Mouse (Mus musculus): ENCODE measurements around the gene Rfesd. TPM values are rescaled to one million over a fixed set of nuclear protein-coding genes. Genes with fewer than 3 reads are reported as not detected.

Gene Rfesd
- polyA plus RNA-seq, 1 experiment from 2014 or later = 19.8 TPM

GRCm38 (mm10) chr13:76003272-76003671 lies 15.2 kb downstream of the Rfesd start:
- ATAC-seq (ENCODE audit: low FRiP score, low TSS enrichment) = no peak
- Histone ChIP-seq H3K9ac (ENCODE audit: low read depth, low read length) (no peak overlapping the region), H3K27ac (ENCODE audit: low read depth, low read length) (no peak overlapping the region), H3K36me3 (ENCODE audit: control insufficient read depth, insufficient read depth, low read length) (no peaks in the 10 kb centered on the region), H3K4me2 (replicated peaks; ENCODE audit: low read depth, low read length) (no peak overlapping the region), H3K27me3 (ENCODE audit: control insufficient read depth, insufficient read depth, low read length) (no peaks in the 10 kb centered on the region), H3K9me3 (ENCODE audit: control insufficient read depth, low read length) (no peaks in the 10 kb centered on the region), H3K4me1 (ENCODE audit: control insufficient read depth, insufficient read depth, low read length) (no peaks in the 10 kb centered on the region), H3K4me3 (ENCODE audit: low read length) (no peak overlapping the region)
- WGBS = 66% methylated on average over 3 of the region's 3 CpGs

GRCm38 (mm10) chr13:75992169-75993028 lies 26.1 kb downstream of the Rfesd start:
- H3K36me3 ChIP-seq (ENCODE audit: control insufficient read depth, insufficient read depth, low read length) = no peaks in the 10 kb centered on the region
- H3K9ac ChIP-seq (ENCODE audit: low read depth, low read length) = no peak overlapping the region
- peaks cover 5% of the 10 kb centered on the region; the same call in 1 of the 2 replicates for H3K4me1 ChIP-seq (ENCODE audit: control insufficient read depth, insufficient read depth, low read length)
- ATAC-seq (ENCODE audit: low FRiP score, low TSS enrichment) = peak; percentile 93
- WGBS = 37% methylated on average over 9 of the region's 9 CpGs
- peak overlapping the region; percentile 62; the same call in 1 of the 2 replicates for H3K27ac ChIP-seq (ENCODE audit: low read depth, low read length)
- no peak overlapping the region for H3K4me3 ChIP-seq (ENCODE audit: low read length)
- H3K27me3 ChIP-seq (ENCODE audit: control insufficient read depth, insufficient read depth, low read length) = no peaks in the 10 kb centered on the region
- peaks cover 7% of the 10 kb centered on the region; the same call in 1 of the 2 replicates for H3K9me3 ChIP-seq (ENCODE audit: control insufficient read depth, low read length)
- no peak overlapping the region; the same call in 1 of the 2 replicates for H3K4me2 ChIP-seq (replicated peaks; ENCODE audit: low read depth, low read length)

- Histone ChIP-seq H3K9ac (ENCODE audit: low read depth, low read length) (no peak overlapping the region), H3K27ac (ENCODE audit: low read depth, low read length) (no peak overlapping the region), H3K27me3 (ENCODE audit: control insufficient read depth, insufficient read depth, low read length) (no peaks in the 10 kb centered on the region), H3K9me3 (ENCODE audit: control insufficient read depth, low read length) (no peaks in the 10 kb centered on the region), H3K4me3 (ENCODE audit: low read length) (no peak overlapping the region), H3K4me1 (ENCODE audit: control insufficient read depth, insufficient read depth, low read length) (peaks cover 5% of the 10 kb centered on the region; the same call in 1 of the 2 replicates), H3K36me3 (ENCODE audit: control insufficient read depth, insufficient read depth, low read length) (no peaks in the 10 kb centered on the region), H3K4me2 (replicated peaks; ENCODE audit: low read depth, low read length) (no peak overlapping the region)
- 91% methylated on average over 1 of the region's 1 CpGs for WGBS
- ATAC-seq (ENCODE audit: low FRiP score, low TSS enrichment) = no peak
These were observed 30.4 kb downstream of the Rfesd start for GRCm38 (mm10) chr13:75988096-75988495.

GRCm38 (mm10) chr13:75981901-75982300 lies 36.6 kb downstream of the Rfesd start:
- Histone ChIP-seq H3K4me2 (replicated peaks; ENCODE audit: low read depth, low read length) (no peak overlapping the region), H3K4me1 (ENCODE audit: control insufficient read depth, insufficient read depth, low read length) (no peaks in the 10 kb centered on the region), H3K27ac (ENCODE audit: low read depth, low read length) (no peak overlapping the region), H3K27me3 (ENCODE audit: control insufficient read depth, insufficient read depth, low read length) (no peaks in the 10 kb centered on the region), H3K36me3 (ENCODE audit: control insufficient read depth, insufficient read depth, low read length) (no peaks in the 10 kb centered on the region), H3K4me3 (ENCODE audit: low read length) (no peak overlapping the region), H3K9ac (ENCODE audit: low read depth, low read length) (no peak overlapping the region), H3K9me3 (ENCODE audit: control insufficient read depth, low read length) (no peaks in the 10 kb centered on the region)
- ATAC-seq (ENCODE audit: low FRiP score, low TSS enrichment) = no peak

- no peak for ATAC-seq (ENCODE audit: low FRiP score, low TSS enrichment)
- Histone ChIP-seq H3K27ac (ENCODE audit: low read depth, low read length) (no peak overlapping the region), H3K4me1 (ENCODE audit: control insufficient read depth, insufficient read depth, low read length) (no peaks in the 10 kb centered on the region), H3K9me3 (ENCODE audit: control insufficient read depth, low read length) (no peaks in the 10 kb centered on the region), H3K4me3 (ENCODE audit: low read length) (no peak overlapping the region), H3K4me2 (replicated peaks; ENCODE audit: low read depth, low read length) (no peak overlapping the region), H3K27me3 (ENCODE audit: control insufficient read depth, insufficient read depth, low read length) (no peaks in the 10 kb centered on the region), H3K36me3 (ENCODE audit: control insufficient read depth, insufficient read depth, low read length) (no peaks in the 10 kb centered on the region), H3K9ac (ENCODE audit: low read depth, low read length) (no peak overlapping the region)
- WGBS = 88% methylated on average over 2 of the region's 2 CpGs
These were observed 41.9 kb downstream of the Rfesd start for GRCm38 (mm10) chr13:75976649-75977048.

- H3K4me2 ChIP-seq (replicated peaks; ENCODE audit: low read depth, low read length) = no peak overlapping the region
- H3K27me3 ChIP-seq (ENCODE audit: control insufficient read depth, insufficient read depth, low read length) = no peaks in the 10 kb centered on the region
- no peak overlapping the region for H3K4me3 ChIP-seq (ENCODE audit: low read length)
- ATAC-seq (ENCODE audit: low FRiP score, low TSS enrichment) = no peak
- no peak overlapping the region for H3K9ac ChIP-seq (ENCODE audit: low read depth, low read length)
- no peaks in the 10 kb centered on the region for H3K4me1 ChIP-seq (ENCODE audit: control insufficient read depth, insufficient read depth, low read length)
- H3K9me3 ChIP-seq (ENCODE audit: control insufficient read depth, low read length) = no peaks in the 10 kb centered on the region
- no peaks in the 10 kb centered on the region for H3K36me3 ChIP-seq (ENCODE audit: control insufficient read depth, insufficient read depth, low read length)
- no peak overlapping the region for H3K27ac ChIP-seq (ENCODE audit: low read depth, low read length)
- 96% methylated on average over 2 of the region's 2 CpGs for WGBS
These were observed 42.3 kb downstream of the Rfesd start for GRCm38 (mm10) chr13:75976218-75976617.

- H3K4me3 ChIP-seq (ENCODE audit: low read length) = no peak overlapping the region
These were observed 42.9 kb downstream of the Rfesd start for GRCm38 (mm10) chr13:75975629-75976028.

GRCm38 (mm10) chr13:75974481-75974880 lies 44.0 kb downstream of the Rfesd start:
- no peak for ATAC-seq (ENCODE audit: low FRiP score, low TSS enrichment)

More at GRCm38 (mm10) chr13:75975629-75976028, 42.9 kb downstream of the Rfesd start:
- Histone ChIP-seq H3K36me3 (ENCODE audit: control insufficient read depth, insufficient read depth, low read length) (no peaks in the 10 kb centered on the region), H3K27me3 (ENCODE audit: control insufficient read depth, insufficient read depth, low read length) (no peaks in the 10 kb centered on the region), H3K4me2 (replicated peaks; ENCODE audit: low read depth, low read length) (no peak overlapping the region), H3K27ac (ENCODE audit: low read depth, low read length) (no peak overlapping the region), H3K9me3 (ENCODE audit: control insufficient read depth, low read length) (no peaks in the 10 kb centered on the region), H3K9ac (ENCODE audit: low read depth, low read length) (no peak overlapping the region), H3K4me1 (ENCODE audit: control insufficient read depth, insufficient read depth, low read length) (no peaks in the 10 kb centered on the region)
- WGBS = 73% methylated on average over 1 of the region's 1 CpGs
- ATAC-seq (ENCODE audit: low FRiP score, low TSS enrichment) = no peak

GRCm38 (mm10) chr13:75966850-75967249 lies 51.7 kb downstream of the Rfesd start, which contains the start of gene Spata9:
Spata9 (plus strand) TSS chr13:75967150.
- no peak for ATAC-seq (ENCODE audit: low FRiP score, low TSS enrichment)
- Histone ChIP-seq H3K36me3 (ENCODE audit: control insufficient read depth, insufficient read depth, low read length) (no peaks in the 10 kb centered on the region), H3K9ac (ENCODE audit: low read depth, low read length) (no peak within 1 kb of the TSS), H3K27ac (ENCODE audit: low read depth, low read length) (no peak within 1 kb of the TSS), H3K4me2 (replicated peaks; ENCODE audit: low read depth, low read length) (no peak within 1 kb of the TSS), H3K27me3 (ENCODE audit: control insufficient read depth, insufficient read depth, low read length) (no peaks in the 10 kb centered on the region), H3K4me3 (ENCODE audit: low read length) (no peak within 1 kb of the TSS), H3K9me3 (ENCODE audit: control insufficient read depth, low read length) (0 out of 2 replicates have a peak, but pooled peaks cover 3% of the 10 kb centered on the region), H3K4me1 (ENCODE audit: control insufficient read depth, insufficient read depth, low read length) (no peaks in the 10 kb centered on the region)
- WGBS = 81% methylated on average over 1 of the region's 1 CpGs

More at GRCm38 (mm10) chr13:75974481-75974880, 44.0 kb downstream of the Rfesd start:
- H3K27ac ChIP-seq (ENCODE audit: low read depth, low read length) = no peak overlapping the region
- no peaks in the 10 kb centered on the region for H3K4me1 ChIP-seq (ENCODE audit: control insufficient read depth, insufficient read depth, low read length)
- H3K36me3 ChIP-seq (ENCODE audit: control insufficient read depth, insufficient read depth, low read length) = no peaks in the 10 kb centered on the region
- H3K27me3 ChIP-seq (ENCODE audit: control insufficient read depth, insufficient read depth, low read length) = no peaks in the 10 kb centered on the region
- no peak overlapping the region for H3K9ac ChIP-seq (ENCODE audit: low read depth, low read length)
- H3K9me3 ChIP-seq (ENCODE audit: control insufficient read depth, low read length) = no peaks in the 10 kb centered on the region
- WGBS = 70% methylated on average over 2 of the region's 2 CpGs
- no peak overlapping the region for H3K4me2 ChIP-seq (replicated peaks; ENCODE audit: low read depth, low read length)
- H3K4me3 ChIP-seq (ENCODE audit: low read length) = no peak overlapping the region

Data from kidney, embryonic 14.5 days (tissue).